Mouse (Mus musculus) left cerebral cortex, adult 18-20 months (tissue): ENCODE measurements at regions not wholly inside any gene's neighbourhood (a gene's known extent, or its start where the extent isn't known, plus 50 kb on each side); places are given as distances from the start of the nearest gene placed in this dataset.

ENCODE experiments used
- DNase-seq, 2 experiments: peaks; one replicate each; pipeline ENCODE4 v3.0.0; 2021 to 2022; ENCODE audit warnings: low spot score in 2 of 2, mixed read lengths in 1 of 2

- no peak for DNase-seq
Observed at GRCm38 (mm10) chr9:71420064-71420463, 65.7 kb downstream of the Polr2m start.

GRCm38 (mm10) chr9:71418531-71418930 lies 67.2 kb downstream of the Polr2m start:
- DNase-seq, result no peak

GRCm38 (mm10) chr9:71417248-71417647 lies 68.5 kb downstream of the Polr2m start:
- peak in 1 of 2 experiments; percentile 17 for DNase-seq

GRCm38 (mm10) chr9:71411171-71411570 lies 74.6 kb downstream of the Polr2m start:
- DNase-seq, result no peak

- no peak for DNase-seq
Observed at GRCm38 (mm10) chr9:71409925-71410324, 75.8 kb downstream of the Polr2m start.

- DNase-seq, result no peak
Observed at GRCm38 (mm10) chr9:71408946-71409345, 76.8 kb downstream of the Polr2m start.

GRCm38 (mm10) chr9:71404396-71405135 lies 81.2 kb downstream of the Polr2m start:
- no peak for DNase-seq

GRCm38 (mm10) chr9:71401667-71402066 lies 84.1 kb downstream of the Polr2m start:
- DNase-seq, result no peak

GRCm38 (mm10) chr9:71399346-71399745 lies 86.4 kb downstream of the Polr2m start:
- DNase-seq, result no peak

- no peak for DNase-seq
Observed at GRCm38 (mm10) chr9:71396784-71397183, 89.0 kb downstream of the Polr2m start.

- no peak for DNase-seq
Observed at GRCm38 (mm10) chr9:71390221-71390620, 95.5 kb downstream of the Polr2m start.

GRCm38 (mm10) chr9:71387426-71387825 lies 98.3 kb downstream of the Polr2m start:
- DNase-seq, result no peak

GRCm38 (mm10) chr9:71383901-71384300 lies 101.8 kb downstream of the Polr2m start:
- DNase-seq, result no peak

GRCm38 (mm10) chr9:71379731-71380250 lies 105.9 kb downstream of the Polr2m start:
- no peak for DNase-seq

GRCm38 (mm10) chr9:71369760-71370159 lies 116.0 kb downstream of the Polr2m start:
- no peak for DNase-seq

GRCm38 (mm10) chr9:71369202-71369601 lies 116.5 kb downstream of the Polr2m start:
- no peak for DNase-seq

- no peak for DNase-seq
Observed at GRCm38 (mm10) chr9:71366573-71366972, 119.2 kb downstream of the Polr2m start.

GRCm38 (mm10) chr9:71365177-71365738 lies 120.5 kb downstream of the Polr2m start:
- no peak for DNase-seq

GRCm38 (mm10) chr9:71364047-71364665 lies 121.6 kb downstream of the Polr2m start:
- peak in 1 of 2 experiments; percentile 11 for DNase-seq

GRCm38 (mm10) chr9:71362401-71362800 lies 123.3 kb downstream of the Polr2m start:
- DNase-seq, result no peak

GRCm38 (mm10) chr9:71361961-71362360 lies 123.8 kb downstream of the Polr2m start:
- no peak for DNase-seq

GRCm38 (mm10) chr9:71361311-71361710 lies 124.4 kb downstream of the Polr2m start:
- DNase-seq, result no peak
